23 mouse cellular contexts compared by ENCODE assay signal in the genomic region with DNA sequence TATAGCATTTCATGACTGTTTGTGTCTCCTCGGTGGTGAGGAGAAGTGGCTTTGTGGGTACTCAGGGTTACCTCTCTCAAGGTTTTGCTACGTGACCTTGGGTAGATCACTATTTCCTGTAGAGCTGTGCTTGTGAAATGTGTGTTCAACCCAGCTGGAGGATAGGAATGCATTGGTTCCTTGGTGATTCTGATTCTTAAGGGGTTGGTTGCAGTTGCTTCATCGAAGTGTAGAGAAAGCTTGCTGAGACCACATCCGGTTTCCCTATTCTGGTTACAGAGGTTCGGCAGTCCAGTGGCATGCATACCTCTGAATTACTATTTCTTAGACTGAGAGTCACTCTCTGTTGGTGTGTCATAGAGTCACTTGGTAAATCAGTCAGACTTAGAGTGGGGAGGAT. TPM values are rescaled to one million over a fixed set of nuclear protein-coding genes. Genes with fewer than 3 reads are reported as not detected.
DNase-seq lines count a peak whose midpoint lies in the region; ATAC-seq and TF ChIP-seq lines count a peak whose summit lies in the region.
"Had no signal": no experiment of that assay in that cellular context is flagged by ENCODE, and none has a peak within 500 bp of the region (broad histone marks: within the 10 kb centered on the region; RNA-seq: fewer than 3 reads in every experiment).

No protein-coding gene starts in this region.

- peaks cover 20% of the 10 kb centered on the region for H3K4me1 ChIP-seq in intestine, embryonic 16.5 days (ENCODE audit: control insufficient read depth, insufficient read depth, low read length)
- peaks cover 26% of the 10 kb centered on the region for H3K4me1 ChIP-seq in intestine, embryonic 15.5 days (replicated peaks)
- peaks cover 8% of the 10 kb centered on the region; the same call in 1 of the 2 replicates for H3K4me1 ChIP-seq in lung, postnatal 0 days (ENCODE audit: insufficient read depth, low read depth, low read length)

- 0 out of 2 replicates have a peak overlapping the region, but pooled peaks have one; percentile 8 for H3K27ac ChIP-seq in intestine, embryonic 16.5 days (ENCODE audit: low read length)
- H3K27ac ChIP-seq in intestine, embryonic 15.5 days, result no peak overlapping the region
- H3K27ac ChIP-seq in lung, postnatal 0 days (ENCODE audit: low read length), result no peak overlapping the region
- H3K27ac ChIP-seq: hindbrain, embryonic 10.5 days; layer of hippocampus, adult 2 months; liver, embryonic 12.5 days; midbrain, embryonic 15.5 days; neural tube, embryonic 13.5 days had no signal

- no peak for TF ChIP-seq EP300 in lung, postnatal 0 days (IDR thresholded peaks at IDR 0.05)

- no peak for ATAC-seq in intestine, embryonic 16.5 days
- no peak for ATAC-seq in intestine, embryonic 15.5 days
- ATAC-seq in lung, postnatal 0 days, result no peak
- ATAC-seq in megakaryocyte progenitor cell, adult 5-6 weeks (replicated peaks; ENCODE audit: poor library complexity), result peak; percentile 48
- ATAC-seq in frontal cortex, adult (ENCODE audit: low TSS enrichment), result no peak
- ATAC-seq: liver, embryonic 12.5 days; midbrain, embryonic 15.5 days had no signal

- 85% methylated on average over 5 of the region's 5 CpGs for WGBS in intestine, embryonic 16.5 days
- WGBS in intestine, embryonic 15.5 days, result 90% methylated on average over 5 of the region's 5 CpGs
- WGBS in lung, postnatal 0 days, result 69% methylated on average over 5 of the region's 5 CpGs

- peak; percentile 24 for DNase-seq in lung, postnatal 0 days (ENCODE audit: low spot score)
- no peak for DNase-seq in lung, postnatal 25 days (ENCODE audit: low spot score)
- DNase-seq in T-cell, adult 2 months (ENCODE audit: low spot score), result peak; percentile 22
- DNase-seq: adrenal gland, postnatal 14 days; cerebellum, adult 8-10 months; gastrocnemius, postnatal 36 days; kidney, adult 18-20 months; kidney, postnatal 25 days; lung, embryonic 14.5 days; lung, postnatal 4 days; right cerebral cortex, adult 18-20 months; right cerebral cortex, postnatal 4 days; thymus, postnatal 25 days had no signal

- TF ChIP-seq CTCF in lung, postnatal 0 days (IDR thresholded peaks at IDR 0.05), result no peak

- H3K27me3 ChIP-seq in intestine, embryonic 16.5 days (replicated peaks; ENCODE audit: control insufficient read depth, insufficient read depth, low read length), result no peaks in the 10 kb centered on the region
- H3K27me3 ChIP-seq in intestine, embryonic 15.5 days (replicated peaks), result no peaks in the 10 kb centered on the region
- H3K27me3 ChIP-seq in lung, postnatal 0 days (replicated peaks; ENCODE audit: insufficient read depth, low read length), result no peaks in the 10 kb centered on the region
- H3K27me3 ChIP-seq: midbrain, embryonic 15.5 days; neural tube, embryonic 13.5 days had no signal

- H3K4me3 ChIP-seq in intestine, embryonic 16.5 days (ENCODE audit: low read length), result no peak overlapping the region
- no peak overlapping the region for H3K4me3 ChIP-seq in intestine, embryonic 15.5 days (replicated peaks)
- H3K4me3 ChIP-seq in lung, postnatal 0 days (ENCODE audit: low read depth, low read length), result no peak overlapping the region
- H3K4me3 ChIP-seq: hindbrain, embryonic 10.5 days; layer of hippocampus, adult 2 months; liver, embryonic 12.5 days; midbrain, embryonic 15.5 days; neural tube, embryonic 13.5 days had no signal

- H3K9me3 ChIP-seq in intestine, embryonic 16.5 days (ENCODE audit: control insufficient read depth, low read length), result no peaks in the 10 kb centered on the region
- H3K9me3 ChIP-seq in intestine, embryonic 15.5 days, result no peaks in the 10 kb centered on the region
- no peaks in the 10 kb centered on the region for H3K9me3 ChIP-seq in lung, postnatal 0 days (ENCODE audit: low read length)
- H3K9me3 ChIP-seq: hindbrain, embryonic 10.5 days; liver, embryonic 12.5 days; midbrain, embryonic 15.5 days; neural tube, embryonic 13.5 days had no signal

- no peak overlapping the region for H3K4me2 ChIP-seq in intestine, embryonic 16.5 days (ENCODE audit: low read depth, low read length)
- no peak overlapping the region for H3K4me2 ChIP-seq in intestine, embryonic 15.5 days (replicated peaks)
- H3K4me2 ChIP-seq in lung, postnatal 0 days (replicated peaks; ENCODE audit: low read depth, low read length), result no peak overlapping the region
- H3K4me2 ChIP-seq: liver, embryonic 12.5 days; midbrain, embryonic 15.5 days; neural tube, embryonic 13.5 days had no signal

- no peaks in the 10 kb centered on the region for H3K36me3 ChIP-seq in intestine, embryonic 16.5 days (ENCODE audit: control insufficient read depth, insufficient read depth, low read length)
- H3K36me3 ChIP-seq in intestine, embryonic 15.5 days, result no peaks in the 10 kb centered on the region
- H3K36me3 ChIP-seq in lung, postnatal 0 days (ENCODE audit: insufficient read depth, low read length), result no peaks in the 10 kb centered on the region
- H3K36me3 ChIP-seq: hindbrain, embryonic 10.5 days; liver, embryonic 12.5 days; midbrain, embryonic 15.5 days; neural tube, embryonic 13.5 days had no signal

- H3K9ac ChIP-seq in intestine, embryonic 16.5 days (ENCODE audit: low read depth, low read length), result no peak overlapping the region
- H3K9ac ChIP-seq in intestine, embryonic 15.5 days, result no peak overlapping the region
- no peak overlapping the region for H3K9ac ChIP-seq in lung, postnatal 0 days (replicated peaks; ENCODE audit: low read depth)
- H3K9ac ChIP-seq: liver, embryonic 12.5 days; lung, embryonic 14.5 days; midbrain, embryonic 15.5 days; neural tube, embryonic 13.5 days had no signal

RNA-seq across cellular contexts. Expression of gene Zfp618, which starts 4.2 kb away (rescaled TPM):
- 15.0 and 15.3 TPM in 2 replicates for polyA plus RNA-seq in intestine, embryonic 16.5 days (2015; fragmentation: Nextera tagmentation; extraction: Ambion mirVana)
- 20.1 and 20.6 TPM in 2 replicates for polyA plus RNA-seq in intestine, embryonic 15.5 days (2015; fragmentation: Nextera tagmentation; extraction: Ambion mirVana)
- polyA plus RNA-seq in lung, postnatal 0 days (2015; fragmentation: Nextera tagmentation; extraction: Ambion mirVana), result 7.2 and 7.9 TPM in 2 replicates
- 0.20 and 0.44 TPM in 2 replicates for total RNA-seq in megakaryocyte progenitor cell, adult 5-6 weeks (2015)
- 0.08 and 0.27 TPM in 2 replicates for total RNA-seq in megakaryocyte progenitor cell, adult 5-6 weeks (2017)
- total RNA-seq: MEL had no signal
